Mouse (Mus musculus): ENCODE measurements around the gene Ulk4.

DNA sequence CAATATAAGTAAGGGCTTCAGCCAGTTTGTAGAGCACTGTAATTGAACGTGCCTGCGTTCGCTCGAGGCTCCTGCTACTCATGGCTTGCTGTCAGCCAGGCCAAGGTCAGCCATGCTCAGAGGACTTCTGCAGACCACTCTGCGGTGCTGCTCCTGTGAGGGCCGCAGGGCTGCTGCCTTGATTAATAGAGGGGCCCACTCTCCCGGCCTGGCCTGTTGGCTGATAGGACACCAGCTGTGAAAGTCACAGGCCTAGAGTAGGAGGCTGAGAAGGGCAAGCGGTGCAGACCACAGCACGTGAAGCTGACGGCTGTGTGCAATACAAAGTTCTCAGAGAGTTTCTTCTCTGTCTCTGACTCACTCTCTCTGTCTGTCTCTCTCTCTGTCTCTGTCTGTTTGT is 246.0 kb downstream of the Ulk4 start:
- TF ChIP-seq EP300 (IDR thresholded peaks at IDR 0.05; ENCODE audit: low read depth) (no peak), CTCF (IDR thresholded peaks at IDR 0.05; ENCODE audit: low read depth) (no peak)
